Mouse (Mus musculus) cortical plate, adult 2 months (tissue): ENCODE results near the gene Slc2a13. TPM values are rescaled to one million over a fixed set of nuclear protein-coding genes. Genes with fewer than 3 reads are reported as not detected.

Experiments
- H3K27ac ChIP-seq: fragments of 200-500 bp; 2 replicates; pipeline ENCODE4 v1.5.1; 2012; ENCODE audit warnings: low read length, control low read depth, inconsistent platforms; ENCODE audit not compliant: insufficient read depth
- H3K4me1 ChIP-seq: fragments of 200-500 bp; 2 replicates; pipeline ENCODE4 v1.6.1; 2011; ENCODE audit warnings: low read length; ENCODE audit not compliant: control insufficient read depth, insufficient read depth
- H3K4me3 ChIP-seq: fragments of 200-500 bp; 2 replicates; pipeline ENCODE4 v1.5.1; 2011; ENCODE audit warnings: mild to moderate bottlenecking, low read length, control low read depth; ENCODE audit not compliant: insufficient read depth
- CTCF ChIP-seq: fragments of 200-500 bp; IDR thresholded peaks from 2 replicates; pipeline ENCODE4 v1.5.1; 2011; ENCODE audit warnings: mild to moderate bottlenecking, control low read depth, low read length; ENCODE audit not compliant: insufficient read depth; ENCODE audit errors: extremely low read depth
- POLR2A ChIP-seq: fragments of 200-500 bp; IDR thresholded peaks from 2 replicates; pipeline ENCODE4 v1.6.1; 2011; ENCODE audit warnings: mild to moderate bottlenecking, low read length, control low read depth; ENCODE audit not compliant: insufficient read depth; ENCODE audit errors: extremely low read depth
- polyA plus RNA-seq: library from polyadenylated mRNA; depleted of rRNA; stranded (reverse); fragments of >200 nt; gene quantifications from 2 replicates; pipeline ENCODE4 v1.2.3, GENCODE M21; 2012

Slc2a13 gene
- polyA plus RNA-seq, 1 experiment = 42.7 TPM

DNA sequence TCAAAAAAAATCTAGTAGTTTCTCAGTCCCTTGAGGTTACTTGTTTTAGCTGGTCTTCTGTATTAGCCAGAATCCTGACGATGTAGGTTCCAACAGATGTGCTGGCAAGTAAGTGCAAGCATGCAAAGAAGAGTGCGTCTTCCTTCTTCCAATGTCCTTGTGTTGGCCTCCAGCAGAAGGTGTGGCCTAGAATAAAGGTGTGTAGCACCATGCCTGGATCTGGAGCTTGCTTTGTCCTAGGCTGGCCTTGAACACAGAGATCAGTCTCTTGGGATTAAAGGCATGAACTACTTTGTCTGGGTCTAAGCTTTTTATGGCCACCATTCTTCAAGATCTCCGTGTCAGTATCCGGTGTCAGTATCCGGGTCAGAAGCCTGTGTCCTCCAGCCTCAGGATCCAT is 293.5 kb downstream of the Slc2a13 start:
- H3K4me1 ChIP-seq = peaks cover 8% of the 10 kb centered on the region
- H3K27ac ChIP-seq = no peak overlapping the region
- no peak overlapping the region for H3K4me3 ChIP-seq
- TF ChIP-seq CTCF = no peak
- no peak for TF ChIP-seq POLR2A

GRCm38 (mm10) chr15:91275961-91276360 is 297.1 kb downstream of the Slc2a13 start:
- no peak overlapping the region for H3K27ac ChIP-seq
- H3K4me1 ChIP-seq = no peaks in the 10 kb centered on the region
- TF ChIP-seq POLR2A = no peak
- TF ChIP-seq CTCF = no peak
- H3K4me3 ChIP-seq = no peak overlapping the region

DNA sequence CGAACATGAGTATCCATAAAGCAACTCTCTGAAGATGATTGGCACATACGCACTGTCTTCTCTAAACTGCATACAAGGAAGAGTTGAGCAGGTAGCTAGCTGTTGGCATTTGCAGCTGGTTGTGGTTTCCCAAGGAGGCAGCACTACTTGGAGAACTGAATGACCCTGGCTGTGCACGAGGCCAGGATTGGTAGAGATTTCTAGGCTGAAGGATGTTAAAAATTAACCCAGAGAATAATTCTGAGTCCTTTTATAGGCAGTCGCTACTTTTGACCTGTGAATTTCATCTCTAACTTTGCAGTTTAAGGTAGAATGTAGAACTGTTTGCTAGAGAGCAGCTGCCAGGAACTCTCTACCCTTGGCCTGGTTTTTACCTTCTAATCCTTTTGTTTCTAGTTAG is 304.5 kb downstream of the Slc2a13 start:
- no peak overlapping the region for H3K27ac ChIP-seq
- H3K4me1 ChIP-seq = no peaks in the 10 kb centered on the region
- H3K4me3 ChIP-seq = no peak overlapping the region
- TF ChIP-seq POLR2A (no peak), CTCF (no peak)

GRCm38 (mm10) chr15:91263926-91264325 is 309.1 kb downstream of the Slc2a13 start:
- Histone ChIP-seq H3K4me3 (no peak overlapping the region), H3K27ac (no peak overlapping the region), H3K4me1 (no peaks in the 10 kb centered on the region)
- TF ChIP-seq POLR2A = no peak
- no peak for TF ChIP-seq CTCF

DNA sequence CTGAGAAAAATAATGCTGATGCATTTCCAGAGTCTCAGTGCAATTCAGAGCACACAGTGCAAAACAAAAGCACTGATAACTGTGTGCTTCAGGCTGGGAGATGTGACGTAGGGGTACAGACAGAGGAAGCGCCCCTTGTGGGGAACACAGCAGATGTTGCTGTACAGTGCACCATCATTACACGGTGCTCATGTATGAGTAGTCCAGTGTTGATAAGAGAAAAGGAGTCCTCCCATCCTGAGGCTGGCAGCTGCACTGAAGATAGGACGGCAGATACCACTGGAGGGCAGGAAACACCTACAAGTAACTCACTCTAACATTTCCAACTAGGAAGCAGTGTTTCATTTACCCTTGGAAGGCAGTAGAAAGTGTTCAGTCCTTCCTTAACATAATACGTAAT is 312.5 kb downstream of the Slc2a13 start:
- Histone ChIP-seq H3K4me1 (no peaks in the 10 kb centered on the region), H3K27ac (no peak overlapping the region), H3K4me3 (no peak overlapping the region)
- TF ChIP-seq POLR2A (no peak), CTCF (peak; percentile 12; the same call in 1 of the 2 replicates)

DNA sequence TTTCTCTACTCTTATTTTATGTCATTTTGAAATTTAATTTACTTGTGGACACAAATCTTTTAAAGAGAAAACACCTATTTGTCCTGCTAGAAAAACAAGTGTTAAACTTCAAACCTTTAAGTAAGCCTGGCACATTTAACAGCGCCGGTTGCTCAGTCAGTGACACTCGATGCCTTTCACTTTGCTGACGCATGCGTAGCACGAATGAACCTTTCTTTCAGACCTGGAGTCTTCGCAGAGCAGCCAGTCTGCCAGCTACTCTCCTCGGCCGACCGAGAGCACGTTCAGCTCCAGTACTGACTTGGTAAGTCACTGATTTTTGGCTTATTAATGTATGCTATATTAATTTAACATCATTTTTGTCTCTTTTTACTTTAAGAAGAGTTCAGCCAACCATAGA is 315.9 kb downstream of the Slc2a13 start:
- Histone ChIP-seq H3K4me1 (no peaks in the 10 kb centered on the region; the same call in 1 of the 2 replicates), H3K4me3 (no peak overlapping the region), H3K27ac (no peak overlapping the region)
- no peak for TF ChIP-seq CTCF
- no peak for TF ChIP-seq POLR2A

DNA sequence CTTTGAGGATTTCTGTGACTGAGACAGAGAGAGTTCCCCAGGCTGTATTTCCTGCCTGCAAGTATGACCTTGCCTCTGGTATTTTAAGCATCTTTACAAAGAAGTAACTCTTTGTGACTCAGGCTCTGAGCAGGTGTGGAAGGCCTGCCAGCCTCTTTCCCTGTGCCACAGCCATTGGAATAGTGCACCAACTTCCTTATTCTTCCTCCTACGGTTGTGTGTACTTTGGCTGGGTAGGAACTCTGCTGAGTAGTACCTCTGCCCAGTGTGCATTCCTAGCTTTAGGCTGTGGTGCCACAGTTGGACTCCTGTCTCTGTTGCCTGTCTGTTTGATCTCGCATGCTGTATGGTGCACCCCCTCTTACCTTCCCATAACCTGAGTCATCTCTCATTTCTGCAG is 317.8 kb downstream of the Slc2a13 start:
- no peak for TF ChIP-seq POLR2A
- TF ChIP-seq CTCF = no peak
- Histone ChIP-seq H3K27ac (no peak overlapping the region), H3K4me3 (no peak overlapping the region), H3K4me1 (no peaks in the 10 kb centered on the region; the same call in 1 of the 2 replicates)

DNA sequence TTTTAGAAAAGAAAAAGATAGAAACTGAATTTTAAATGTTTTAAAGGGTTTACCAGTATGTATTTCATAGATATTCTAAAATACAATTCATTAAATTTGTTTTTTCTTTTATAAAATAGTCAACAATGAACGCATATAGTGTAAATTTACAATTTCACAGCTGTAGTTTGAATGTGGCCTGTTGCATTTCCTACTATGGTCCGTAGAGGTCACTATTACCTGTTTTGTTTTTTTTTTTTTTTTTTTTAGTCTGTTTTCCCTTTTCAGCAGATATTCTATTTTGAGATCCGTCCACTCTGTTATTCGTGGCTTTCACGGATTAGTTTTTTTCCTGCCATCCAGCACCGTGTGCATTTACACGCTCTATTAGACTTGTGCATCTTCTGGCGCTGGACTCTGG is 320.1 kb downstream of the Slc2a13 start:
- no peaks in the 10 kb centered on the region; the same call in 1 of the 2 replicates for H3K4me1 ChIP-seq
- H3K4me3 ChIP-seq = no peak overlapping the region
- TF ChIP-seq CTCF (no peak), POLR2A (no peak)
- no peak overlapping the region for H3K27ac ChIP-seq

DNA sequence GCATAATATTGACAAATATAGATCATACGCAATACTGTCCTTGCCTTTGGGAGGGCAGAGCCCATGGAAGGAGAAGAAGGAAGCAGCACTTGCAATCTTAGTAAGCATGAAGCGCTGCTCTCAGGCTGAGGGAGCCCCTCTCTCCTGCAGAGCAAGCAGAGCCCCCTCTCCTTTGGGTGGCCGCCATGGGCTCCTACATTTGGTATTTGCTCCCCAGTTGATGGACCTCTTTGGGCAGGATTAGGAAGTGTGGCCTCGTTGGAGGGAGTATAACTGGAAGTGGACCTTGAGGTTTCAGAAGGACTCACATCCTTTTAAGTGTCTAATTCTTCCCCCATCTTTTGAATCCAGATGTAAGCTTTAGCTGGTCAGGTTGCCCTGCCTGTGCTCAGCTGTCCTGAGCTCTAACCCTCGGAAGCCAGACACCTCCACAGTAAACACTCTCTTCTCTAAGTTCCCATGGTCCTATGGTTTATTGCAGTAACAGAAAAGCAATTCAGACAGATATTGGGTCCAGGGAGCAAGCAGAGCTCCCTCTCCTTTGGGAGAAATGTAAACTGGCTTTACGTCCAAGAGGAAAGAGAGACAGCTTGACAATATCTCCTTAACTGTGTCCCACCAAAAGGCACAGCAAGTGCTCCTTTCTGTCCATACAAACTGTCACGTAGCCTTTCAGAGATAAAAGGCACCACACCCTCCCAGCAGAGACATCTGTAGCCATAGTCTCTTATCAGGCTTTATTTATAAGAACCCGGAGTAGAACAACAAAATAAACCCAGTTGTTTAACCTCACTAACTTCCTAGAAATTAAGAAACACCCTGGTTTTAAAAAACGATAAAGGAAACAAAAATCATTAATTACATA is 321.3 kb downstream of the Slc2a13 start:
- H3K27ac ChIP-seq = no peak overlapping the region
- no peak overlapping the region for H3K4me3 ChIP-seq
- no peak for TF ChIP-seq CTCF
- no peak for TF ChIP-seq POLR2A
- H3K4me1 ChIP-seq = no peaks in the 10 kb centered on the region; the same call in 1 of the 2 replicates

DNA sequence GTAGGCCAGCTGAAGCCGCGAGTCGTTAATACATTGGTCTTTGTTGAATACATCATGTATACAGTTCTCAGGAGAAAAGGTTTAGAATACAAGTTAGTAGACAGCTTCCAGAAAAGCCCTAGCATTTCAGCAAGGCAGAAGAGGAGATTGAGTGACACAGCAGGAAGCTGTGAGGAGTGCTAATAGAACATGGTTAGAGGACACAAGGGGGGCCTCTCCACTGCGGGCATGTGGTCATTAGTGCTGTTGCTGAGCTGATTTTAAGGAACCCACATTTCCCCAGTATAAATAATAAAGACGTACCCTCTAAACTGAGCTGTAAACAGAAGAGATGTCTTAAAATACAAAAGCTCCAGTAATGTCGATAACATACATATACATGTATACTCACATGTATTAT is 322.2 kb downstream of the Slc2a13 start:
- H3K4me1 ChIP-seq = no peaks in the 10 kb centered on the region; the same call in 1 of the 2 replicates
- H3K27ac ChIP-seq = no peak overlapping the region
- H3K4me3 ChIP-seq = no peak overlapping the region
- TF ChIP-seq CTCF (no peak), POLR2A (no peak)
